Mouse (Mus musculus): ENCODE measurements at regions not wholly inside any gene's neighbourhood (a gene's known extent, or its start where the extent isn't known, plus 50 kb on each side); places are given as distances from the start of the nearest gene placed in this dataset.

- Histone ChIP-seq H3K4me2 (no peak overlapping the region), H3K27ac (no peak overlapping the region), H3K4me3 (replicated peaks) (no peak overlapping the region), H3K9me3 (no peaks in the 10 kb centered on the region), H3K36me3 (no peaks in the 10 kb centered on the region), H3K9ac (replicated peaks) (no peak overlapping the region), H3K27me3 (no peaks in the 10 kb centered on the region; the same call in 1 of the 2 replicates), H3K4me1 (replicated peaks) (peaks cover 12% of the 10 kb centered on the region)
- no peak for ATAC-seq (ENCODE audit: insufficient number of reproducible peaks, insufficient read depth, low FRiP score, low TSS enrichment, low read depth)
- 62% methylated on average over 7 of the region's 7 CpGs for WGBS
Observed at GRCm38 (mm10) chr10:95059486-95060091, 115.0 kb upstream of the Plxnc1 start.

GRCm38 (mm10) chr10:95059078-95059477 is 114.4 kb upstream of the Plxnc1 start:
- Histone ChIP-seq H3K4me2 (no peak overlapping the region), H3K9ac (replicated peaks) (no peak overlapping the region), H3K9me3 (no peaks in the 10 kb centered on the region), H3K27me3 (no peaks in the 10 kb centered on the region; the same call in 1 of the 2 replicates), H3K4me3 (replicated peaks) (no peak overlapping the region), H3K27ac (no peak overlapping the region), H3K4me1 (replicated peaks) (peaks cover 15% of the 10 kb centered on the region), H3K36me3 (no peaks in the 10 kb centered on the region)
- 77% methylated on average over 9 of the region's 9 CpGs for WGBS
- no peak for ATAC-seq (ENCODE audit: insufficient number of reproducible peaks, insufficient read depth, low FRiP score, low TSS enrichment, low read depth)

DNA sequence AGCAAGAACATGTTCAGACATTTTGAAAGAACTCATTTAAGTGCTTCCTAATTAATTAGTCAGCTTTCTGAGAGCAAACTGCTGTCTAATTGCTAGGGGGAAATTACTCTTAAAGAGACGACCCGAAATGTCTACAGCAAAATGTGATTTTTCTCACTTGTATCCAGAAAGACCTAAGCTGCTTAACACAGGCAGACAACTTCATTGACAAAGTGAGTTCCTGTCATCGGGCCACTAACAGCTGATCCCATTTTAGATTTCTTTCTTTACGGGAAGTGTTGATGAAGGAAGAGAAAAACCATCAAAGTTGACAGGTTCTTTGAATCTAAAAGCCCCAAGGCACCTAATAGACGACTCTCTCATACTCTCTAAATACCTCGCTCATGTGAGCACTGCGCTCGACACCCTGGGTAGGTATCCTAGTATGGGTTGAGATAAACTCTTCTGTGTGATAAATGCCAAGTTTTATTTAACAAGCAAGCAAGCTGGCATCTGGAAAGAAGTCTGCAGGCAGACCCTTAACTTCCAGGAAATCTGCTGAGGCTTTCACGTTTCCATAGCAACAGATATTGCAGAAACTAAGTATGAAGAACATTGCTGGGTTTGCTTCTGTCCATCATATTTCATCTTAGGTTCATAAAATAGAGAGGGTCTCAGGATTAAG is 112.5 kb upstream of the Plxnc1 start:
- no peak overlapping the region for H3K4me3 ChIP-seq (replicated peaks)
- H3K27ac ChIP-seq = no peak overlapping the region
- H3K9ac ChIP-seq (replicated peaks) = no peak overlapping the region
- 56% methylated on average over 9 of the region's 9 CpGs for WGBS
- no peak overlapping the region for H3K4me2 ChIP-seq
- H3K36me3 ChIP-seq = no peaks in the 10 kb centered on the region
- peaks cover 32% of the 10 kb centered on the region for H3K4me1 ChIP-seq (replicated peaks)
- H3K9me3 ChIP-seq = no peaks in the 10 kb centered on the region
- no peaks in the 10 kb centered on the region; the same call in 1 of the 2 replicates for H3K27me3 ChIP-seq
- no peak for ATAC-seq (ENCODE audit: insufficient number of reproducible peaks, insufficient read depth, low FRiP score, low TSS enrichment, low read depth)

DNA sequence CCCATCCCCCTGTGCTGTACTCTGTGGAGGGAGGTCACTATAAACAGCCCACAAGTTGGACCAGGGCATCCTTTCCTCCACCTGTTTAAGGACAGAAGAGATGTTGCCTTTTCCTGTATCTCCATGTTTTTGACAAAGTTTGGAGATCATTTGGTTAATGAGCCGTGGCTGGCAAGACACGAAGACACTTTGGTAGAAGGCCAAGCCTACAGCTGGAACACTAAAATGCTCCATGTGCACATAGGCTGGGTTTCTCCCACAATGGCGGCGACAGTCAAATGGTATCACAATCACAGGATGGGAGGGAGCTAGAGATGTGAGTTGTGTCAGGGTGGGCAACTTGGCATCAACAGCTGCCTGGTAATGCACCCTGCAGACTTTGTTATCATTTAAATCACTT is 111.9 kb upstream of the Plxnc1 start:
- 92% methylated on average over 4 of the region's 4 CpGs for WGBS

GRCm38 (mm10) chr10:95054869-95055268 is 110.2 kb upstream of the Plxnc1 start:
- H3K4me3 ChIP-seq (replicated peaks) = no peak overlapping the region
- 89% methylated on average over 3 of the region's 3 CpGs for WGBS
- no peaks in the 10 kb centered on the region; the same call in 1 of the 2 replicates for H3K27me3 ChIP-seq
- no peak overlapping the region for H3K27ac ChIP-seq
- no peaks in the 10 kb centered on the region for H3K36me3 ChIP-seq
- H3K9ac ChIP-seq (replicated peaks) = no peak overlapping the region
- no peaks in the 10 kb centered on the region for H3K9me3 ChIP-seq
- ATAC-seq (ENCODE audit: insufficient number of reproducible peaks, insufficient read depth, low FRiP score, low TSS enrichment, low read depth) = no peak
- H3K4me1 ChIP-seq (replicated peaks) = peaks cover 33% of the 10 kb centered on the region
- H3K4me2 ChIP-seq = no peak overlapping the region

More for the DNA sequence above, 111.9 kb upstream of the Plxnc1 start:
- Histone ChIP-seq H3K9ac (replicated peaks) (no peak overlapping the region), H3K9me3 (no peaks in the 10 kb centered on the region), H3K4me3 (replicated peaks) (no peak overlapping the region), H3K4me1 (replicated peaks) (peaks cover 34% of the 10 kb centered on the region), H3K27ac (no peak overlapping the region), H3K4me2 (no peak overlapping the region), H3K27me3 (no peaks in the 10 kb centered on the region; the same call in 1 of the 2 replicates), H3K36me3 (no peaks in the 10 kb centered on the region)
- ATAC-seq (ENCODE audit: insufficient number of reproducible peaks, insufficient read depth, low FRiP score, low TSS enrichment, low read depth) = no peak

DNA sequence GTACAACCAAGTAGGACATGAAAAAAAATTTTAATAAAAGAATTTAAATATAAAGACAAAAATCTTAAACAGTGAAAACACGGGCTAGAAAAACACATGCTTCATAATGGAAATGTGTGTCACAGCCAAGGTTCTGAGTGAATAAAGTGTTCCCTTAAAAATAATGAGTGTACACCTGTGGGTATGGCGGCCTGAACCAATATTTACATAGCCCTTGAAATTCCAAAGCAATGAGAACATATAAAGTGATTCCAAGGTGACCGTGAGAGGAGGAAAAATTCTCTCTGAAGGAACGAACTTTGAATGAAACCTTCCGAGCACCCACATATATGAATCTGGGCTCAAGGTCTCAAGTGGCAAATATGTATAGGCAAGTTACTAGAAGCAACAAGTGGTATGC is 104.2 kb upstream of the Plxnc1 start:
- H3K9me3 ChIP-seq = no peaks in the 10 kb centered on the region
- no peak overlapping the region for H3K27ac ChIP-seq
- ATAC-seq (ENCODE audit: insufficient number of reproducible peaks, insufficient read depth, low FRiP score, low TSS enrichment, low read depth) = no peak
- H3K36me3 ChIP-seq = no peaks in the 10 kb centered on the region
- H3K9ac ChIP-seq (replicated peaks) = no peak overlapping the region
- 77% methylated on average over 5 of the region's 5 CpGs for WGBS
- H3K27me3 ChIP-seq = no peaks in the 10 kb centered on the region
- no peak overlapping the region for H3K4me2 ChIP-seq
- no peak overlapping the region for H3K4me3 ChIP-seq (replicated peaks)
- peaks cover 34% of the 10 kb centered on the region for H3K4me1 ChIP-seq (replicated peaks)

GRCm38 (mm10) chr10:95043978-95044377 is 99.3 kb upstream of the Plxnc1 start:
- H3K4me3 ChIP-seq (replicated peaks) = no peak overlapping the region
- no peak overlapping the region for H3K9ac ChIP-seq (replicated peaks)
- H3K27me3 ChIP-seq = no peaks in the 10 kb centered on the region
- no peaks in the 10 kb centered on the region for H3K9me3 ChIP-seq
- no peaks in the 10 kb centered on the region for H3K36me3 ChIP-seq
- no peak for ATAC-seq (ENCODE audit: insufficient number of reproducible peaks, insufficient read depth, low FRiP score, low TSS enrichment, low read depth)
- no peak overlapping the region for H3K4me2 ChIP-seq
- 12% methylated on average over 7 of the region's 7 CpGs for WGBS
- peaks cover 36% of the 10 kb centered on the region for H3K4me1 ChIP-seq (replicated peaks)
- no peak overlapping the region for H3K27ac ChIP-seq

DNA sequence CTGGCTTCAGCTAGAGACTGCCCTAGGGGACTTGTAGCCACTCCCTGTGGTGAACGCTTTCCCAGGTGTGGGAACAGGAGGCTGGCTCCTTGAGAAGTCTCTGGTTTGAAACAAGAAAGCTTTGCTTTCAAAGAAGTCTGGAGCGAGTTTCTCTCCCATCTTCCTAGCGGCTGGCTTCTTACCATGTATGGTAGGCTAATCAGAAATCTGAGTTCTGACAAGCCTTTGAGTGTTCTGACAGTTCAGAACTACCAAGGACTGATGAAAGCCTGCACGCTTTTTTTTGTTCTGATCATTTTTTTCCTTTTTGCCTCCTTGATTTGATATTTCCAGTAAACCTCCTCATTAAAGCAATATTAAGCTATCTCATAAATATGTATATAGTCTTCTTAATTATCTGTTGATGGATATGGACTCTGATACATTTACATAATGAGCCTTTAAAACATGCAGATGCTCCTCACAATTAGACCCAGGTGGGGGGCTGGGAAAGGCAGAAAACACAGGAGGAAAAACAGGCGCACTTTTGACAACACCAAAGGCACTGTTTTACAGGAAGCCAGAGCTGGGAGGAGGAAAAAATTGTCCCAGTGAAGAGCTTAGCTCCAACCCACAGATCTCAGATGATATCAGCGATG is 95.7 kb upstream of the Plxnc1 start:
- WGBS = 40% methylated on average over 6 of the region's 6 CpGs
- Histone ChIP-seq H3K4me1 (replicated peaks) (peaks cover 31% of the 10 kb centered on the region), H3K9ac (replicated peaks) (no peak overlapping the region), H3K27me3 (no peaks in the 10 kb centered on the region), H3K9me3 (no peaks in the 10 kb centered on the region), H3K27ac (no peak overlapping the region), H3K36me3 (no peaks in the 10 kb centered on the region), H3K4me3 (replicated peaks) (no peak overlapping the region), H3K4me2 (no peak overlapping the region)
- no peak for ATAC-seq (ENCODE audit: insufficient number of reproducible peaks, insufficient read depth, low FRiP score, low TSS enrichment, low read depth)

DNA sequence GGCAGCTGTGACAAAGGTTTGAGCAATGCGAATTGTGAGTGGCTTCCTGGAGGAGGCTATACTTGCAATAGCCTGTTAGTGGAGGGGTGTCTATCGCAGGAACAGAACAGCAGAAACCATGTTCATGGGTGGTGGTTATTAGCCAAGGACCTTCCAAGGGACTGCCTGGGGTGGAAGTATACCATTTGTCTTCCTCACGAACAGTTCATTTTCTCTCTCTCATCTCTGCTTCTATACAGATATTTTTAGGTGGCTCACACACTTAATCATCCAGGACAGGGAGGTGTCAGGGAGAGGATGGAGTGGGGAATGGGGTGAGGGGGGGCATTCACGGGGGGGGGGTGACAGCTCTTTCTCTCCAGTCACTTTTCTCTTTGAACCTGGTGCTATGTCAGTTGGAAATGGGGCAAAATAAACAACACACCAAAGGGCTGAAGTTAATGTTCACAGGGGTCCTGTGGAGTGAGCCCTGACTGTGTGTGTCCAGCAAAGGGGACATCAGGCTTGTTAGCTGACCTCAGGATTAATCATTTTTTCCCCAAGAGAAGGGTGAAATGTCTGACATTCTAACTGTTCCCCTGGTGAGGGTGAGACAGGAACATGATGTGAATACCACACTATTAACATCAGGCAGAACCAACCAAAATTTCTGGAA is 91.5 kb upstream of the Plxnc1 start:
- H3K9ac ChIP-seq (replicated peaks) = no peak overlapping the region
- no peak for ATAC-seq (ENCODE audit: insufficient number of reproducible peaks, insufficient read depth, low FRiP score, low TSS enrichment, low read depth)
- H3K36me3 ChIP-seq = no peaks in the 10 kb centered on the region
- no peak overlapping the region for H3K4me2 ChIP-seq
- 78% methylated on average over 4 of the region's 4 CpGs for WGBS
- H3K4me1 ChIP-seq (replicated peaks) = peaks cover 13% of the 10 kb centered on the region
- no peak overlapping the region for H3K27ac ChIP-seq
- H3K27me3 ChIP-seq = no peaks in the 10 kb centered on the region
- no peaks in the 10 kb centered on the region for H3K9me3 ChIP-seq
- no peak overlapping the region for H3K4me3 ChIP-seq (replicated peaks)

DNA sequence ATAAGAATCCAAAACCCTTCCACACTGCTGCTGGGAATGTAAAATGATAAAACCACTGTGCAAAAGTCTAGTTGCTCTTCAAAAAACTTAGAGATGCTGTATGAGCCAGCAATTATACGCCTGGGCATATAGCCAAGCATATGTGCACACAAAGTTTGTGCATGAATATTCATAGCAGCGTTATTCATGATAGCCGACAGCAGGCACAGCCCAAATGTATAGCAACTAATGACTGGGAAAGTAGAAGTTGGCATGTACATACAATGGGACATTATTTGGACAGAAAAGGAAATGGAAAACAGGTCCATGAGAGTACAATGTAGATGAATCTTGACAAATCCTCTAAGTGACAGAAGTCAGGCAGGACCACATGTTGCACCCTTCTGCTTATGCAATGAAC is 90.7 kb upstream of the Plxnc1 start:
- ATAC-seq (ENCODE audit: insufficient number of reproducible peaks, insufficient read depth, low FRiP score, low TSS enrichment, low read depth) = no peak
- Histone ChIP-seq H3K36me3 (no peaks in the 10 kb centered on the region), H3K9me3 (no peaks in the 10 kb centered on the region), H3K4me3 (replicated peaks) (no peak overlapping the region), H3K27me3 (no peaks in the 10 kb centered on the region), H3K9ac (replicated peaks) (no peak overlapping the region), H3K4me1 (replicated peaks) (peaks cover 12% of the 10 kb centered on the region), H3K4me2 (no peak overlapping the region), H3K27ac (no peak overlapping the region)
- 88% methylated on average over 3 of the region's 3 CpGs for WGBS

GRCm38 (mm10) chr10:95034566-95034965 is 89.9 kb upstream of the Plxnc1 start:
- no peak for ATAC-seq (ENCODE audit: insufficient number of reproducible peaks, insufficient read depth, low FRiP score, low TSS enrichment, low read depth)
- Histone ChIP-seq H3K4me1 (replicated peaks) (peaks cover 11% of the 10 kb centered on the region), H3K27ac (no peak overlapping the region), H3K9me3 (no peaks in the 10 kb centered on the region), H3K36me3 (no peaks in the 10 kb centered on the region), H3K27me3 (no peaks in the 10 kb centered on the region), H3K9ac (replicated peaks) (no peak overlapping the region), H3K4me2 (no peak overlapping the region), H3K4me3 (replicated peaks) (no peak overlapping the region)
- 88% methylated on average over 5 of the region's 5 CpGs for WGBS
